Mouse (Mus musculus): ENCODE data around the gene Gins2. TPM values are rescaled to one million over a fixed set of nuclear protein-coding genes. Genes with fewer than 3 reads are reported as not detected.

Gins2 gene
- polyA plus RNA-seq, 1 experiment from 2014 or later: 88.8 TPM

DNA sequence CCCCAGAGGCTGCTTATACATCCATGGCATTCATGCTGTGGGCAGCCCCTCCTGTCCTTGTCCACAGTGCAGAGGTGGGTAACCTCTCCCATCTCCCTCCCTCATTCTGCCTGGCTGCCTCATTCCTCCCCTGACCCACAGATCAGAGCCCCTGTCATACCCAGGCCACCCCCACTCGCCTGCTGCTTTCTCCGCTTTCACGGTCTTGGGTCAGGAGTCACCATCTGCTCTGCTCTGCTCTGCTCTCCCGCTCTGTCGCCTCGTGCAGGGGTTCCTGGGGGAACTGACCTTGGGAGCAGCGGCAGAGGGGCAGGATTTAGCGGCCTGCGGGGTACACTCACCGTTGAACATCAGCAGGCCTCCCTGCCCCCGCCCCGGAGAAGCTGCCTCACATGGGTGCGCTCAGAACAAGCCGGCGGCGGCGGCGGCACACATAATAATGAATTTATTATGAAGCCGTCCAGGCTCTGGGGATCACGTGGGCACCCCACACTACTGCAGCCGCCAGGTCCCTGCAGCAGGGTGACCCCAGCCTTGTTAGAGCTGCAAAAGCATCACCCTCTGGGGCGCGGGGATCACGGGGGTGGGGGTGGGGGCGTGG lies 39.7 kb downstream of the Gins2 start:
- H3K27me3 ChIP-seq (replicated peaks): no peaks in the 10 kb centered on the region
- 11% methylated on average over 25 of the region's 25 CpGs for WGBS
- H3K9ac ChIP-seq: no peak overlapping the region; the same call in 1 of the 2 replicates
- H3K36me3 ChIP-seq: 0 out of 2 replicates have a peak, but pooled peaks cover 5% of the 10 kb centered on the region
- peak overlapping the region; percentile 47 for H3K4me2 ChIP-seq (replicated peaks)
- peak; percentile 11; the same call in 1 of the 2 replicates for ATAC-seq
- no peak overlapping the region; the same call in 1 of the 2 replicates for H3K4me3 ChIP-seq (replicated peaks)
- H3K9me3 ChIP-seq: no peaks in the 10 kb centered on the region
- peaks cover 63% of the 10 kb centered on the region for H3K4me1 ChIP-seq (replicated peaks)
- H3K27ac ChIP-seq: peak overlapping the region; percentile 56

DNA sequence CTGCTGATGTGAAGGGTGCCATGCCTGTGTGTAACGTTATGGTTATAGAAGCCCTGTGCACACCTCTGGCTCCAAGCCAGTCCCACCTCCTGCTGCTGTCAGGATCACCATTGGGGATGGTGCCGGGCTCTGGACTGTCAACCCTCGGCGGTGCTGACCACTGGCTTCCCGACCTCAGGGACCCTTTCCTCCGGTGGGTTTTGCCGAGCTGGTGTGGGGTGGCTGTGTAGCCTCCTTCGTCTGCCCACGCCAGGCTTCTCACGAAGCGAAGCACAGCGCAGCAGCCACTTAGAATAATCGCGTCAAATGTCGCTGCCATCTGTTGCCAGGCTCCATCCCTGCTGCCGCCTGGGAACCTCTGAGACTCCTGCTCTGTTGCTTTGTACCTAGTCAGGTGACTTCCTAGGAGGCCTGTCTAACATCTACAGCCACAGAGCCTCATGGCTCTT lies 40.8 kb downstream of the Gins2 start:
- H3K4me2 ChIP-seq (replicated peaks): peak overlapping the region; percentile 17; the same call in 1 of the 2 replicates
- ATAC-seq: no peak; the same call in 1 of the 2 replicates
- H3K27ac ChIP-seq: peak overlapping the region; percentile 56
- no peaks in the 10 kb centered on the region for H3K36me3 ChIP-seq
- no peak overlapping the region for H3K4me3 ChIP-seq (replicated peaks)
- H3K27me3 ChIP-seq (replicated peaks): no peaks in the 10 kb centered on the region
- H3K4me1 ChIP-seq (replicated peaks): peaks cover 70% of the 10 kb centered on the region
- WGBS: 53% methylated on average over 16 of the region's 16 CpGs
- H3K9me3 ChIP-seq: no peaks in the 10 kb centered on the region
- no peak overlapping the region for H3K9ac ChIP-seq

DNA sequence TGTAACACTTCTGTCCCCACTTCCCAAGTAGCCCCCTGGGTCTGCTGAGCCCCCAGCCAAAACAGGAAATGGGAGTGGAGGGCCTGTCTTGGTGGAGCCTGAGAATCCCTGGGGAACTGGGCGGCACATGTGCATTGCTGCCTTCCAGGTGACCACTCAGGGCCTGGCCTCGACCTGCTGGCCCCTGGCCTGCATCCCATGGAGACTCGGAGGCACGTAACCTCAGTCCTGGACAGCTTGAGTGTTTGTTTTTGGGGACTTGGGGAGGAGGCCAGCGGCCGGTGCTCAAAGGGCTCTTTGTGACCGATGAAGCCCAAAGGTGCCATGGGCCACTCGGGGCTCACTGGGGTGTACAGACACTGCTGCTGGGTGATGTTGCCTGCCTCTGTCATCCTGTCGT lies 41.5 kb downstream of the Gins2 start:
- Histone ChIP-seq H3K36me3 (no peaks in the 10 kb centered on the region), H3K27me3 (replicated peaks) (no peaks in the 10 kb centered on the region), H3K4me3 (replicated peaks) (no peak overlapping the region), H3K4me1 (replicated peaks) (peaks cover 78% of the 10 kb centered on the region), H3K4me2 (replicated peaks) (no peak overlapping the region), H3K27ac (no peak overlapping the region), H3K9ac (no peak overlapping the region), H3K9me3 (no peaks in the 10 kb centered on the region)
- 63% methylated on average over 9 of the region's 9 CpGs for WGBS
- no peak for ATAC-seq

DNA sequence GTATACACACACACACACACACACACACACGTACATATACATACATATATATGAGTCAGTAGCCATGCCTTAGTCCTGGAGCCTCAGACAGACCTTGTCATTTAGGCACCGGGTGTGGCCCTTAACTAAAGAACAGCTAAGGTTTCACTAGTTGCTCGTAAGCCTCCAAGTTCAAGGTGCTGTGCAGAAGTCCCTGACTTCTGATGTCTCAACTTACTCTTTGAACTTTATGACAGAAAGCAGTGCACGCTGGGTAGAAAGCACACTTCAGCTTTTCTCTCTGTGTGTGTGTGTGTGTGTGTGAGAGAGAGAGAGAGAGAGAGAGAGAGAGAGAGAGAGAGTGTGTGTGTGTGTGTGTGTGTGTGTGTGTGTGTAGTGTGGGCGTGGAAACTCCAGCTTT lies 44.9 kb downstream of the Gins2 start:
- Histone ChIP-seq H3K27me3 (replicated peaks) (no peaks in the 10 kb centered on the region), H3K9ac (no peak overlapping the region), H3K9me3 (no peaks in the 10 kb centered on the region), H3K4me3 (replicated peaks) (no peak overlapping the region), H3K27ac (peak overlapping the region; percentile 38; the same call in 1 of the 2 replicates), H3K4me2 (replicated peaks) (no peak overlapping the region), H3K4me1 (replicated peaks) (peaks cover 75% of the 10 kb centered on the region), H3K36me3 (no peaks in the 10 kb centered on the region)
- ATAC-seq: peak; percentile 62
- WGBS: 67% methylated on average over 5 of the region's 5 CpGs

DNA sequence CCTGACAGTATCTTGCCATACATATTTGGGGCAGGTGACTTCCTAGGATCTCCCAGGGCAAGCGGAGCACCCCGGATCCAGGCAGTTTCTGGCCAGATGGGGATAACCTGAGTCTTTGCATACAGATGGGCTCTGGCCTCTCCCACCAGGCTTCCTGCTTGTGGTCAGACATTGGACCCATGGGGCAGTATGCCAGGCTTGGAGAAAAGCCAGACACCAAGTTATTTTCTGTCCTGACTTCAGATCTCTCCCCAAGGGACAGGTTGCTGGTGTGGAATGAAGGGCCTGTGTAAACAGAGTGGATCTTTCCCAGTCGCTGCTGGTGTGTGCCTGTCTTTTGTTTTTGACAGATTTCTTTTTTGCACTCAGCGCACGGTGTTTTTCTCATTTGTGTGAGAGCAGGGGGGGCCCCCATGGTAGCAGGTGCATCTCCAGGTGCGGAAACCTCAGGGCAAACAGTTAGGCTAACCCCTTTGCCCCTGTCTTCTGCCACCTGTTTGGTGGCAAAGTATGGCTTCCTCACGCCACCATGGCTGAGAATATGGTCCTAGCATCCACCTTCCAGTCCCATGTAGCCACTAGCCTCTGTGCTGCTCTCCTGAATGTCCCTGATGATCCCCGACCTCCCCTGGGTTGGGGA lies 45.6 kb downstream of the Gins2 start:
- Histone ChIP-seq H3K4me1 (replicated peaks) (peaks cover 75% of the 10 kb centered on the region), H3K36me3 (no peaks in the 10 kb centered on the region), H3K9me3 (no peaks in the 10 kb centered on the region), H3K4me2 (replicated peaks) (peak overlapping the region; percentile 18), H3K27me3 (replicated peaks) (no peaks in the 10 kb centered on the region), H3K4me3 (replicated peaks) (no peak overlapping the region), H3K27ac (peak overlapping the region; percentile 38), H3K9ac (no peak overlapping the region)
- WGBS: 41% methylated on average over 8 of the region's 8 CpGs
- ATAC-seq: no peak

DNA sequence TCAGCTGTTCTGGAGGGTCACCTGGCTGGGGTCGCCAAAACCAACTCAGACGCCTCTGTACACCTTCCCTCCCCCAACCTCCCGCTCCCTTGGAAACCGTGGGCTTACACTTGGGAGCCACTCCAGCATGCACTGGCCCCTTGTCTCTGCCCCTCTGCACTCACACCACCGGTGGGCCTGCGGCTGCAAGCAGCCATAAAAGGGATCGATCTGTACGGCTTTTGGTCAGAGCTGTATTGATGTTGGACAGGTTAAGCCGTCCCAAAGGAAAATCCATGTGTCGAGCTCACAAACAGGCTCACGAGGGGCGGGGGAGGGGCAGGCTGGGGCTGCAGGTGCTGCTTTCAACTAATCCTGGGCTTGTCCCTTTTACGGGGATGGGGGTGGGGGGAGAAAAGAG lies 46.1 kb downstream of the Gins2 start:
- WGBS: 29% methylated on average over 13 of the region's 13 CpGs
- H3K4me1 ChIP-seq (replicated peaks): peaks cover 75% of the 10 kb centered on the region
- H3K27ac ChIP-seq: peak overlapping the region; percentile 48; the same call in 1 of the 2 replicates

DNA sequence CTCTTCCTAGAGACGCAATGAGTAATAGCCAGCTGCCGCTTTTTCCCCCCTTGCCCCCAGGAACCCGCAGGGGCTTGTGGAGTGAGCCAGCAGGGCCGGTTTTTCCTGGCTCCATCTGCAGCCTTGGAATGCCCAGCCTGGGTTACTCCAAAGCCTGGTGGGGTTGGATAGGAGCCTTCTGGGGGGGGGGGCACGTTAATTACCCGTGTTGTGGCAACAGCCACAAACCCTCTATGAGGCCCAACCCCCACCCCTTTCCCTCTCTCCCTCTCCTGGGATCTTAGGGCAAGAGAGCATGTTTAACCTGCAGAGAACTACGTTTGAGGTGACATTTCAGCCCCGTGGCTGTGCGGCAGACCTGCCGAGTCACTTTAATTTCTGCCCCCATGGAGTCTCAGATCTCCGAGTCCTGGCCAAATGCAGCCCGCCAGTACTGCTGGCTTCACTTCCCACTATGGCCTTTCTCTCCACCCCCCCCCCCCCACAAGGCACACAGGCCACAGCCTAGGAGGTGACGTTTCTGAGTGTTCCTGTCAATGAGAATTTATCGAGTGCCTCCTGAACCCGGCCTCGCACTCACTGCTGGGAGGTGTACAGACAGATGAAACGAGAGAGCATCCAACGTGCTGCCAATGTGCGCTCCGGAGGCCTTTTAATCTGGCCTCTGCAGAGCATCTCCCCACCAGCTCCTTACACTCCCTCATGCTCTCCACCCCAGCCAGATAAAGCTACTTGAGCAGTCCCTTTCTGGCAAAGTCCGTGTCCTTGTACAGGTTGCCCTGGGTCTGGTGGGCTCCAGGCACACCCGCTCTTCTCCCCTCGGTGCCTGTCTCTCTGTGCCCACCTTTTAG lies 49.1 kb downstream of the Gins2 start:
- Histone ChIP-seq H3K27me3 (replicated peaks) (0 out of 2 replicates have a peak, but pooled peaks cover 2% of the 10 kb centered on the region), H3K4me1 (replicated peaks) (peaks cover 75% of the 10 kb centered on the region), H3K9ac (no peak overlapping the region; the same call in none of the 2 replicates), H3K4me2 (replicated peaks) (peak overlapping the region; percentile 99), H3K9me3 (no peaks in the 10 kb centered on the region), H3K4me3 (replicated peaks) (0 out of 2 replicates have a peak overlapping the region, but pooled peaks have one; percentile 64), H3K36me3 (no peaks in the 10 kb centered on the region), H3K27ac (peak overlapping the region; percentile 91)
- ATAC-seq: no peak
- WGBS: 48% methylated on average over 23 of the region's 23 CpGs

More for the DNA sequence above, 46.1 kb downstream of the Gins2 start:
- no peak for ATAC-seq
- H3K4me2 ChIP-seq (replicated peaks): peak overlapping the region; percentile 18
- no peaks in the 10 kb centered on the region for H3K9me3 ChIP-seq
- H3K9ac ChIP-seq: no peak overlapping the region
- 0 out of 2 replicates have a peak, but pooled peaks cover under 1% of the 10 kb centered on the region for H3K27me3 ChIP-seq (replicated peaks)
- H3K4me3 ChIP-seq (replicated peaks): no peak overlapping the region
- no peaks in the 10 kb centered on the region for H3K36me3 ChIP-seq

DNA sequence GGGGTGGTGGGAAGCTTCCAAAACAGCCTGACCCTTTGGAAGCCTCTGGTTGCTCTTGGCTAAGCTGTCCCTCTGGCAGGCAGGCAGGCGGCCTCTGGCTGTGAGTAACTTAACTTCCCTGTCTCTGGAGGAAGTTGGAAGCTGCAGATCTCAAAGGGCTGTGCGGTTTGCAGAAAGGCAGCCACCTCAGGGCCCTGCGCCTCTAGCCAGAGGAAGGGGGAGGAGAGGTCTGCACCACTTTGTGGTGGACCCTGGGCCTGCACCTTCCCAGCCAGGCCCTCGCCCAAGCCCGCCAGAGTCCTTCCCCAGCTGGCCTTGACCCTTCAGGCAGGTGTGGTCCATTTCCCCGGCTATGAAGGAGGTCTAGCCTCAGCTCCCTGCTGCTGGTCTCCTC lies 49.7 kb downstream of the Gins2 start:
- peak overlapping the region; percentile 91 for H3K27ac ChIP-seq
- peaks cover 81% of the 10 kb centered on the region for H3K4me1 ChIP-seq (replicated peaks)
- 45% methylated on average over 6 of the region's 6 CpGs for WGBS
- peak overlapping the region; percentile 99 for H3K4me2 ChIP-seq (replicated peaks)
- H3K36me3 ChIP-seq: no peaks in the 10 kb centered on the region
- 0 out of 2 replicates have a peak, but pooled peaks cover 2% of the 10 kb centered on the region for H3K27me3 ChIP-seq (replicated peaks)
- peak overlapping the region; percentile 64; the same call in 1 of the 2 replicates for H3K4me3 ChIP-seq (replicated peaks)
- H3K9me3 ChIP-seq: no peaks in the 10 kb centered on the region
- H3K9ac ChIP-seq: peak overlapping the region; percentile 34
- ATAC-seq: no peak

DNA sequence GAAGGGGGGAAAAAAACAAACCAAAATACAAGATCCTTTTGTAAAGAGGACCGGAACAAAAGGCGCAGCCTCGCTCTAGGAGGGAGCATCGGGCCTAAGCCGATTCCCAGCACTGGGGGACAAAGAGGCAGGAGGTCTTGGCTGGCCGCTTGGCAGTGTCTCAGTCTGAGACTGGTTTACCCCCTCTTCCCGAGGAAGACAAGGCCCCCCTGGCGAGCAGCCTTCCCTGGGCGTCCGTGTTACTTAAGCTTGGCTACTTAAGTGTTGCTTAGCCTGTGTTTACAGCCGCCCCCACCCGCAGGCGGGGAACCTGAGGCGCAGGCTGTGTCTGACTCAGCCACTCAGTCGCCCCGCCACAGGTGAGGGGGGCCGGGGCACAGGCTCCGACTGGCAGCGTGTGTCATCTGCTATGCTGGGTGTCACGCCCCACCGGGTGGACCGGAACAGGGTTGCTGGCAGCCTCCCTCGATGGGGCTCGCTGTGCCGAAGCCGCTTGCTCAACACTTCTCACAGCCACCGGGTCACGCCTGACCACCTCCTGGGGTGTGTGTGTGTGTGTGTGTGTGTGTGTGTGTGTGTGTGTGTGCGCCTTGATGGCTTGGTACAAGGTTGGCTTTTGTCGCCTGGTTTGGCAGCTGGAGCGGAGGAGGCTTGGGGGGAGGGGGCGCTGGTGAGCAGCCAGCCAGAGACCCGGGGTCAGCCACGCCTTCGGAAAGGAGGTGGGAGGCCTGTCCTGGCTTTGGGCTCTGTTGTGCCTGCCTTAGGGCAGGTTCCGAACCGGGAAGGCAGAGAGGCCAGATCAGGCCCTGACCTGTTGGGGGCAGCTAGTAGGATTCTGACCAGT lies 50.5 kb downstream of the Gins2 start:
- peak overlapping the region; percentile 91 for H3K27ac ChIP-seq
- H3K4me2 ChIP-seq (replicated peaks): peak overlapping the region; percentile 99
- H3K9ac ChIP-seq: peak overlapping the region; percentile 58
- peaks cover 83% of the 10 kb centered on the region for H3K4me1 ChIP-seq (replicated peaks)
- no peaks in the 10 kb centered on the region for H3K9me3 ChIP-seq
- WGBS: 6% methylated on average over 37 of the region's 37 CpGs
- H3K4me3 ChIP-seq (replicated peaks): peak overlapping the region; percentile 64
- ATAC-seq: peak; percentile 50
- no peaks in the 10 kb centered on the region for H3K36me3 ChIP-seq
- H3K27me3 ChIP-seq (replicated peaks): 0 out of 2 replicates have a peak, but pooled peaks cover 2% of the 10 kb centered on the region

DNA sequence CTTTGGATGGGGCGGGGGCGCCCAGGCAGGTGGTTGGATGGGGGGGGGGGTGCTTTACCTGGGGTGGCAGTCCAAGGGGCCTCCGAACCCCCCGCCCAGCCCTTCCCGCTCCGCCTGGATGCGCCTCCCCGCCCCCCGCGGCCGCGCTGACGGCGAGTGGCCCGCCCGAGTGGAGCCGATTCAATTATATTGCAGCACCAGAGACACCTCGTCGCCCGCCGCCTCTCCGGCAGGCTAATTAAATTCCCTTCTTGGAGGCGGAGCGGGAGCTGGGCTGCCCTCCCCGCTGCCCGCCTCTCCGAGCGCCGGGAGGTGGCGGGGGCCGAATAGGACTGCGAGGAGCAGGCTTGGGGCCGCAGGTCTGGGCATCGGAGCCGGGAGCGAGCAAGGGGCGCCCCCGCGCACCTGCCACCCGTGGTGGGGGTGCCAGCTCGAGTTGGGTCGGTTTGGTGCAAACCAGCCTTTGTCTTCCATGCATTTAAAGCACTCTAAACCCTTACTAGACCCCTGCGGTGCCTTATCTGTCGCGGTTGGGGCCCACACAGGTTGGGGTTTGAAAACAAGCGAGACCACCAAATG lies 51.2 kb downstream of the Gins2 start:
- peak; percentile 19 for ATAC-seq
- Histone ChIP-seq H3K27me3 (replicated peaks) (0 out of 2 replicates have a peak, but pooled peaks cover 2% of the 10 kb centered on the region), H3K4me1 (replicated peaks) (peaks cover 83% of the 10 kb centered on the region), H3K9me3 (no peaks in the 10 kb centered on the region), H3K4me3 (replicated peaks) (peak overlapping the region; percentile 64), H3K36me3 (no peaks in the 10 kb centered on the region), H3K9ac (peak overlapping the region; percentile 58), H3K27ac (peak overlapping the region; percentile 91), H3K4me2 (replicated peaks) (peak overlapping the region; percentile 99)
- WGBS: 1% methylated on average over 37 of the region's 46 CpGs

Measured in intestine, embryonic 15.5 days (tissue).